Mouse (Mus musculus) fibroblast of lung, adult 2 months (primary cell): ENCODE data around the gene Cracr2b.

Experiments
- DNase-seq: peaks from one replicate; pipeline ENCODE4 v3.0.0-alpha.2; 2011; ENCODE audit warnings: low read depth

Gene Cracr2b

DNA sequence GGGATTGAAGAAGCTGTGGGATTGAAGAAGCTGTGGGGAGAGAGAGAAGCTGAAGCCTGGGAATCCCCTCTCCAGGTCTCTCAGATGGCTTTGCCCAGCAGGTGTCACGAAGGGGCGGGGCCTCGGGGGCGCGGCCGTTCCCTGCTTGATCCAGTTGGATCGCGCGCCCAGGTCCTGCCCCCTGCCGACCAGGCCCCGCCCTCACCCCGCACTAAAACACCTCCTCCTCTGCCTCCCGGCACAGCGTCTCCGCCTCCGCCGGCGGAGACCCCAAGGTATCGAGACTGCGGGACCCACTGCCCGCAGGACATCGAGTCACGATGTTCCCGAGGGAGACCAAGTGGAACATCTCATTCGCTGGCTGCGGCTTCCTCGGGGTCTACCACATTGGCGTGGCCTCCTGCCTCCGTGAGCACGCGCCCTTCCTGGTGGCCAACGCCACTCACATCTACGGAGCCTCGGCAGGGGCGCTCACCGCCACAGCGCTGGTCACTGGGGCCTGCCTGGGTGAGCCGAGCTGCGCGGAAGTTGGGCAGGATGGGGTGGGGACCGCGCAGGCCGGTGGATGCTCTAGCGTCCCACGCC is 5.8 kb upstream of the Cracr2b start, which contains the start of gene Pnpla2:
TSS of gene Pnpla2 (plus strand) at position 232 of the 585 bp plus-strand sequence.
- DNase-seq: no peak

DNA sequence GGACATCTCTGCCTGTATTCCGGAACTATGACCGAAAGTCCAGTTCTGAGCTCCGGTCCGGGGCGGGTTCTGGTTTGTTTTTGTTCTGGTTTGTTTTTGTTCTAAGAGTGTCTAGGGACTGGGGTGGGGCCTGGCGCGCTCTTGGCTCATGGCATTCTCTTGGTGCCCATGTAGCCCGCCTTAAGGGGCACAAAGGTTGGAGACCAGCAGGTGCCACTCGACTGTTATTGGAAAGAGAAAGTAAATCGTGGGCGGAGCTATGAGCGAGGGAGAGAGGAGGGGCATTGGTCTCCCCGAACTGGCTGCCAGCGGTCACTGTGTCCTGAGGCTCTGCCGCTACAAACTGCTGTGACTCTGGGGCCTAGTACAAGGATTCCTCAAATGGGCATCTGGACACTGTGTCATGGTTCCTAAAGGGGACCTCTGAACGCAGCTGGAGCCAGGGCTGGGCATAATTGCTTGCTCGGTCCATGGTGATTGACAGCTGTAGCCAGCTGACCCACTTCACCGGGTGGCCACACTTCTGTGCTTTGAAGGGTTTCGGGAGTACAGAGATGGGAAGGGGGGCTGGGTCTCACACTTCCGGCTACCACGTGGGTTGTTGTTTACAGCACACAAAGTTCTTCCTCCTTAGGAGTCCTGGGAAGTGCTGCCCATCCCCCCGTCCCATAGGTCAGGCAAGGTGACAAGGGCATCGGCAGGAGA is 5.1 kb upstream of the Cracr2b start:
- DNase-seq: no peak

GRCm38 (mm10) chr7:141456739-141457138 is 4.2 kb upstream of the Cracr2b start:
- no peak for DNase-seq

GRCm38 (mm10) chr7:141457236-141457635 is 3.7 kb upstream of the Cracr2b start:
- no peak for DNase-seq

DNA sequence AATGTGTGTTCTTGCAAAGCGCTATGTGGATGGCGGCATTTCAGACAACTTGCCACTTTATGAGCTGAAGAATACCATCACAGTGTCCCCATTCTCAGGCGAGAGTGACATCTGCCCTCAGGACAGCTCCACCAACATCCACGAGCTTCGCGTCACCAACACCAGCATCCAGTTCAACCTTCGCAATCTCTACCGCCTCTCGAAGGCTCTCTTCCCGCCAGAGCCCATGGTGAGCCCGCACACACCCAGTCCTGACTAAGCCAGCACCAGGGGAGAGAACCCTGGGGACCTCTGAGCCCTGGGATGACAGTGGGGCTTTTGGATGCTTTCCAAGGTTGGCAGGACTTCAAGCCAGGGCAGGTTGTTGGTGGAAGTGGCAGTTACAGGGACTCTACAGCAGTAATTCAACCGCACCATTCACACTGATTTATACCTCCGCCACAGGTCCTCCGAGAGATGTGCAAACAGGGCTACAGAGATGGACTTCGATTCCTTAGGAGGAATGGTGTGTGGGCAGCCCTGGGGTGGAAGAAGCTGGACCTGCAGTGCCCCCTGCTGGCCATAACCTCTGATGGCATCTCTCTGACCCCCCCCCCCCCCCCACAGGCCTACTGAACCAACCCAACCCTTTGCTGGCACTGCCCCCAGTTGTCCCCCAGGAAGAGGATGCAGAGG is 2.8 kb upstream of the Cracr2b start:
- DNase-seq: no peak

- DNase-seq: no peak
These were observed 2.2 kb upstream of the Cracr2b start for GRCm38 (mm10) chr7:141458661-141459060.

- no peak for DNase-seq
These were observed 1.6 kb upstream of the Cracr2b start for GRCm38 (mm10) chr7:141459301-141459711.

- no peak for DNase-seq
These were observed 898 bp upstream of the Cracr2b start for GRCm38 (mm10) chr7:141460001-141460390.

DNA sequence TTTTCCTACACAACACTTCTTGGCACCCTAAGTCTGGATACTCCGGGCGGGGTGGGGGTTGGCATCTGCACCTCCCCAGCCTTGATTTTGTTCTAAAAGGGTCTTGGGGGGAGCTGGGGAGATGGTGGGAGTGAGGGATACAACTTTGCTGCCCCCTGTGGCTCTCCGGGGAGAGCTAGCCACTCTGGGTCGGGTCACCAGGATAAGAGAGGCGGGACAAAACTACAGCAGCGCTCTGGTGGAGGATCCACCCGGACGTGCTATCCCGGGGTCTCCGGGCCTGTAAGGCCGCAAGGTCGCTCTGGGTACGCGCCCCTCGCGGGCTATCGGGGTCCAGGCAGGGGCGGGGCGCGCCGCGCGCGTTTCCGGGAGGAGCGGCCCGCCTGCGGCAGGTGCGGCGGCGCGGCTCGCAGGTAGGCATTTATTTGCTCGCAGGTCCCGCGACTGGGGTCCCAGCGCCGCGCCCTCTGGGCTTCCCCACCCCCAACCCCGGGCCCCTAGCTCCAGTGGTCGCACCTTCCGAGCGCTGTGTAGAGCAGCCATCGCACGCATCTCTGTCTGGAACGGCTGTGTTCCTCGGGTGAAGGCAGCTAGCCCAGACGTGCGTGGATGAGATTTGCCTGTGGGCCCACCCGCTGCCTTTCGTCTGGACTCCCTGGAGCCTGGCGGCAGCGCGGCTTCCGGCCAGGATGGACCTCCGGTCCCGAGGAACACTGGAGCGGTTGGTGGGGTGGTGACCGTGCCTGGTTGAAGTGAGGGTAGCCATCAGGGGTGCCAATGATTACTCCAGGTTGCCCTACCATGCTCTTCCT is 833 bp downstream of the Cracr2b start:
- no peak for DNase-seq

GRCm38 (mm10) chr7:141462333-141462821 is 1.5 kb downstream of the Cracr2b start:
- DNase-seq: no peak

DNA sequence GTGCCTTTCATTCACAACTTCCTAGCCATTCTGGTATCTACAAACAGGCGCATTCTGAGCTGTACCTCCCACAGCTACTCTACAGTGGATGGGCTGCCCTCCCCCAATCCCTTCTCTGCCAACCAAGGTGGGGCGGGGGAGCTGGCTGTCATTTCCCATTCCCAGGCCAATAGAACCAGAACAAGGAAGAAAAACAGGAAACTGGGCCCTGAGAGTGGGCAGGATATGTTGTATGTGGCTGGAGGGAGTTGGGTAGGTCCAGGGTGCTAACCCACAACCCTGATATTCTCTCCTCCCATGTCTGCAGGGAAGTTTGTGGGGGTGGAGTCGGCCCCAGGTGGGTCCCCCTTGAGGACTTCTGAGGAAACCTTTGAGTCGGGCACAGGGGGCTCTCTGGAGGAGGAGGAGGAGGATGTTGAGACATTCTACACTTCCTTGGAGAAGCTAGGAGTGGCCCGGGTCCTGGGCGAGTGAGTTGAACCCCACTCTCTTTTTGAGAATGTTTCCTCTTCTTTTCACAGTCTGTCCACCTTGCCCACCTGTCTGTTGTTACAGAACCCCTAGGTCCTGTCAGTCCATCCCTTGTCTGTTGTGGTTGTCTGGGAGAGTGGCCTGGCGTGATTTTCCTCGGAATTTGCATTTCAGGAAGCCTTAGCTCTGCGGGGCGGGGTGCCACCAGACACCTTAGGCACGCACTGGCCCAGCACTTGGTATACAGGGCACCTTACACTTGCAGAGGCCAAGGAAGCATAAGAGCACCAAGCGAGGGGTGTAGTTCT is 3.1 kb downstream of the Cracr2b start:
- DNase-seq: no peak

DNA sequence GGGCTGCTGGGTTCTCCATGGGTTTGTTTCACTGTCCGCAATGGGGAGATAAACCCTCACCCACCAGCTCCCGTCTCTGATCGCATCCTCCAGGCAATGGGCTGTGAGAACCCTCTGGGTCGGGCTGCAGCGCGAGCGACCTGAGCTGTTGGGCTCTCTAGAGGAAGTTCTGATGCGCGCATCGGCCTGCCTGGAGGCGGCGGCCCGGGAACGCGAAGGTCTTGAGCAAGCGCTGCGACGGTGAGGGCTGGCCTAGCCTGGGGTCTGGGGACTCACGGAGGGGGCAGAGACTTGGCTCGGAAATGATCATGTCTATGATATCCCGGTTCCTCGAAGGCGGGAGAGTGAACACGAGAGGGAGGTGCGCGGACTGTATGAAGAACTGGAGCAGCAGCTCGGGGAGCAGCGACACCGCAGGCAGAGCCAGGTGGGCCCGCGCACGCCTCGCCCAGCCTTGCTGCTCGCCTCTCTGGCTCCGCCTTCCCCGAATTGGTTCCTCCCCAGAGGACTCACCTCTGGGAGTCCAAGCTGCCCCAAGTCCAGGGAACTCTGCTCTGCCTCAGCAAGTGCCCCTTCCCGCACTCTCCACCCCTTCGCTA is 3.8 kb downstream of the Cracr2b start:
- no peak for DNase-seq

DNA sequence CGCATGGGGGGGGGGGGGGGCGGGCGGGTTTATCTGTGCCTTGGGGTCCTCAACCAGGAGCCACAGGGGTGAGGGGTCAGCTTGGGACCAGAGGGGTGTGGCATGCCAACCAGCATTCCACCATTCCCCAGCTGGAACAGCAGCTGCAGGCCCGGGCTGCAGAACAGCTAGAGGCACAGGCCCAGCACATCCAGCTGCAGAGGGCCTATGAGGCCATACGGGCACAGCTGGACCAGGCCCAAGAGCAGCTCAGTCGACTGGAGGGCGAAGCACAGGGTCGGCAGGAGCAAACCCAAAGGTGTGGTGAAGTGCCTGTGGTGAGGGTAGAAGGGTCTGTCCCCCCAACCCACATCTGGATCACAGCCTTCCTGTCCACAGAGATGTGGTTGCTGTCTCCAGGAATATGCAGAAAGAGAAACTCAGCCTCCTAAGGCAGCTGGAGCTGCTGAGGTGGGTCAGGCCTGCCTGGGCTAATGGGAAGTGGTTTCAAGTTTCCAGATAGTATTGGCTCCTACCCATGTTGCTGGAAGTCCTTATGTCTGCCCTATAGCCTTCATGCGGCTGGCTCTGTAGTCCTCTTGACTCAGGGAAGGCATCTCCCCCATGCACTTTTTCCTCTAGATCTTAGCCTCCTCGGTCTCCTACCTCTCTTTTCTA is 4.6 kb downstream of the Cracr2b start:
- no peak for DNase-seq

DNA sequence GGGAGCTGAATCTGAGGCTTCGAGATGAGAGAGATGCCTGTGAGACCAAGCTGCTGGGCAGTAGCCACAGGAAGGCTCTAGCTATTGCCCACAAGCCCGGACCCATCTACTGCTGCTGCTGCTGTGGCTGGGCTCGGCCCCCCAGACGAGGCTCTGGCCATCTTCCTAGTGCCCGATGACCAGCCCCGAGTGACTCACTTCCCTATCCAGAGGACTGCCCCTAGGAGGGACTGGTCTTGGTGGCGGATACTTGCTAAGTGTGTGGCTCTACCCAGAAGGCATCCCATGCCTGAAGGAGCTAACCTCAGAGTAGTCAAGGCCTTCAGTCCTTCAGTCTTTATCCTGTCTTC is 5.1 kb downstream of the Cracr2b start:
- peak; percentile 69 for DNase-seq

- no peak for DNase-seq
These were observed 5.8 kb downstream of the Cracr2b start for GRCm38 (mm10) chr7:141466607-141467148.

GRCm38 (mm10) chr7:141467230-141468030 is 6.5 kb downstream of the Cracr2b start, which contains the start of gene Cd151:
TSS of gene Cd151 (plus strand) at chr7:141467392.
- DNase-seq: peak; percentile 79

DNA sequence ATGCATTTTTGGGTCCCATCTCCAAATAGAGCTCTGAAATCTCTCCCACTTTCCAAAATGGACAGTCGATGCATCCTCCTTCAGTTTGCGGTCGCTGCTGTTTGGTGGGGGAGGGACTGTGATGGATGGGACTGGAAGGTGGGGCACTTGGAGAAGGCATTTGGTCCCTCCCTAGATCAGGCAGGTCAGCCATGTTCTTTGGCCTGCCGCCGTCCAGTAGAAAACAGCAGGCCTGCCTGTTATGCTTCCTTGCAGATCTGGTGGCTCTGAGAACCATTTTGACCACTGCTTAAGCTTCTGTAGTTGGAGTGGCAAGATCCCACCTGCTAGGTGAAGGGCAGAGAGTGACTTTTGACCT is 7.2 kb downstream of the Cracr2b start:
- no peak for DNase-seq

DNA sequence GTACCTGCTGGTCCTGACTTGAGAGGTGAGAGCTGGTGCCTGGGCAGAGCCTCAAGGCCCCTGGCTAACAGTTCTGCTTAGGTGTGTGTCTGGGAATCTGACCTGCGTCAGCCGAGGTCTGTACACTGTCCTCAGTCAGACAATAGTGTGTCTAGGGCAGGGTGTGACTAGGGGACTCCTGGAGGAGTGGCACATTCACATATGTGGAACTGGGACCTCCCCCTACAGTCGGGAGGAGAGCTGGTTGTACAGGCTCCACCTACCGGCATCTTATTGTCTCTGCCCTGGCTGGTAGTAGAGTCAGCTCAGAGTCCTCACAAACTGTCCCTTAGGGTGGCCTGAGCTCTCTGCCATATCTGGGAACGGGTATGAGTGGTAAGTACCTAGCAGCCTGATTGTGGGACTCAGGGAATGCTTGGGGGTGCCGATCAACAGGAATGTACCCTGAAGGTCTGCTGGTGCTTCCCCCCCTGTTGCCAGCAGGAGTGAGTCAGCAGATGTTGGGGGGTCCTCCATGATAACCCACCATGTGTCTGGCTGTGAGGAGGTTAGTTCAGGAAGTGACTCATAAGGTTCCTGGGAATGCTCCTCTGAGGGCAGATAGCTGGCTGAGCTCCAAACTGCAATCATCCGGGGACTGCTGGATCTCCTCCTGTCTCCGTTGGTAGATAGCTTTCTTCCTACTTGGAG is 7.8 kb downstream of the Cracr2b start:
- DNase-seq: peak; percentile 63

DNA sequence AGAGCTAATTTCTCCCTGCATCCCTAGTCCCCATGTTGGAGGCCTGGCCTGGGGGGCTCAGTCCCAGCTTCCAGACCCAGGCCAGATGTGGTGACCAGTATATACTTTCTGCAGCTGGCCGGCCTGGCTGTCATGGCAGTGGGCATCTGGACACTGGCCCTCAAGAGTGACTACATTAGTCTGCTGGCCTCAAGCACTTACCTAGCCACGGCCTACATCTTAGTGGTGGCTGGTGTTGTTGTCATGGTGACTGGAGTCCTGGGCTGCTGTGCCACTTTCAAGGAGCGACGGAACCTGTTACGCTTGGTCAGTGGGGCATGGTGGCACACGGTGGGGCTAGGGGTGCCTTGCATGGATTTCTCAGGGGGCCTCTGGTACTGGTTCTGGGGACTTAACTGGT is 8.5 kb downstream of the Cracr2b start:
- DNase-seq: no peak
